Mouse (Mus musculus): ENCODE measurements at regions not wholly inside any gene's neighbourhood (a gene's known extent, or its start where the extent isn't known, plus 50 kb on each side); places are given as distances from the start of the nearest gene placed in this dataset.

DNA sequence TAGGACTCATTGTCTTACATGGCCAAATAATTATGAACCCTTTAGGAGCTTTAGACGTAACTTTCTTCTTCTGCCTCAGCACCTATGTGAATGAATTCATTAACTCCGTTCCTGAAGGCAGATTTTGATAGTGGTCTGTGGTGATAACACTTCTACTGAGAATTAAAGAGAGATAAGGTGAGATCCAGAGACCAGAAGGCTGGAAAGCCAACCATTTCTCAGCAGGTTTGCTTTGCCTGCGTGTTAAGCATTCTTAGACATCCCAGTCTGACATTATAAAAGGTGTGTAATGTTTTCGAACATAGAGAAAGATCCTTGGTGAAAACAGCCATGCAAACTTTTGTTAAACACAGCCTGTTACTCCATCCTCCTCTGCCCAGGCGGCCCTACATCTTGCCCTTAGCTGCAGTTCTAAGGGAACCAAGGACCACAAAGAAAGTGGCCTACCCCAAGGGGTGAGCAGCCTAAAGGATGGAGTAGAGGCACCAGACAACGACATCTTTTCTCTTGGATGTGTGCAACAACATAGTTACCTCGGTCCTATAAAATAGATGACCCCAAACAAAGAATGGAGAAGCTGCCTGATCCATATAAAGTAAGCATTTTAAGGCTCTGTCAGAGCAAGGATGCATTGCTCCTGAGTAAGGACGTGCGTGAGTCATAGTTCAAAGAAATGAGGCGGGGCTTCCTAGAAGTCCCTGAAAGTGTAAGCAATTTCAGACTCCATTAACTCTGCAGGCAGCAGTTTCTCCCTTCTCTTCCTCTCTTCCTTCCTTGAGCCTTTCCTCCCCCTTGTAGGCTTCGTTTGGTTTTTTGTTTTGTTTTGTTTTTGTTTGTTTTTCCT is 55.1 kb upstream of the Xpr1 start:
- no peak for DNase-seq (ENCODE audit: low read depth, low spot score)

DNA sequence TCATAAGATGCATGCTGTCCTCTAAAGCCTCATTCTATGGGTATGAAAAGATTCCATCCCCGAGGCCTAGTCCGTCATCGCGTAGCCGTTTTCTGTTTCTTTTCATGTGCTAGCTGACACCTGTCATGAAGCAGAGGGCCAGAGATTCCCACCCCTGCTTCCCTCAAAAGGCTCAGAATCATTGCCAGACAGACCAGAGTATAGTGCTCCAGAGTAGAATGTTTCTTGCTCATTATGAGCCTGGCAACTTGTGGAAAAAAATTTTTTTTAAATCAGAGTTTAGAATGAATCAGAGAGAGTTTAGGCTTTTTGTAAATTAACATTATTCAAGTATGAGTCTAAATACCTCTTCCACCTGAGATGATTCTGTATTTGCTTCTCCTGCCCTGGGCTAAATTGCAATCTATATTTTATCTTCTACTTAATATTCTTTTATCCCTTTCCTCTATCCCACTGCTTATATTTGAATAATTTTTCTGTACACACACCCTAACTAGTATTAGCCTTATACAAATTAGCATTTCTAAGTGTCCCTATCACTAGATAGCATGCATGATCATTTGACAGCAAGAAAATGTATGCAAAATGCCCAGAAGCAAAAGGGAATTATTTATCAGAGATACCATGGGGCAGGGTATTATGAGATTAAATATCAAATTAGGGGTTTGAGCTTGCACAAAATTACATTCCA is 55.9 kb upstream of the Xpr1 start:
- no peak for DNase-seq (ENCODE audit: low read depth, low spot score)

DNA sequence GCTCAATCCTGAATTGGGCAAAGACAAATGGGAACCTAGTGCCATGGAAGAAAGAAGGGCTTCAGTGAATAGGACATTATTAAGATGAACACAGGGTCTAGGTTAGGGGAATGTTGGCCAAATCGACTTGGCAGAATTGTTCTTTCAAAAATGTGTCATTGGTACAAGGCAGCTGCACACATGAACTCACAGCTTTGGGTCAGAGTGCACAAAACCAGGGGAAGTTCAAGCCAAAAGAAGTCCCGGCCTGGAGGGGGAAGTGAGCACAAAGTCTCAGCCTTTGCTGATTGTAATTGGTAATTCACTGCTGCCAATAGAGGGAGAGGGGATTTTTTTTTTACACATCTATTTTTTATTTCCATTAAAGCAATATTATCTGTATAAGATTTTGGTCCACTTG is 57.8 kb upstream of the Xpr1 start:
- no peak for DNase-seq (ENCODE audit: low read depth, low spot score)

DNA sequence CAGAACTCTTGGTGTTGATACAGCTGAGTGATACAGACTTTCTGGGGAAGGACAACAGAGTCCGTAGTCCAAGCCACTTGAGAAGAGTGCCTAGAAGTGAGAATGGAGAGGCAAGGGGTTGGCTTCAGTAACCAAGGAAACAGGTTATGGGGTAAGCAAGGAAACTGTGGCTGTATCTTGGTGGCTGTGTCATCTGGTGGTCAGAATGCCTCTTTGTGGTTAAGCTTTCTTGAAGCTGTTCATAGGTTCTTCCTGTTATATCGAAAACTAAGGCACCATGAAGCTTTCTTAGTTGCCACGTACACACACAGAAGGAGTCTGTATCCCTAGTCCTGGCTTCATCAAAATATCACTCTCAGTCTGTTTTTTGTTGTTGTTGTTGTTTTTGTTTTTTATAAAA is 59.0 kb upstream of the Xpr1 start:
- DNase-seq (ENCODE audit: low read depth, low spot score), result peak; percentile 67

DNA sequence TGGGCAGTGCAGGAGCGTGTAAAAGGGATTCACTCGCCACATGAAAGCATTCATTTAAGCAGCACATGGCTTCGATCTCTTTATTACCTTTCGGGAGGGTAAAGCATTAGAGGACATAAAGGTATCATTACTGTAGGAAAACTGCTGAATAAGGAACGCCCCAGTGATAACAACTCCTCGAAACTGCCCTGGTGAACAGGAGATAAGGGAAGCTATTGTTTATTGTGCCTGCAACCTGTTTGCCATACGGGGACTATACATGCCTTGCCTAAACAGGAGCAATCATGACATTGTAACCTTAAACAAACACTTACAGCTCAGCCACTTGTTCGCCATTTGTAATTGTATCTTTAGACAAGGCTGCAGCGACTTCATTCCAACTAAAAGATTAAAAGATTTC is 64.9 kb upstream of the Xpr1 start:
- no peak for DNase-seq (ENCODE audit: low read depth, low spot score)

DNA sequence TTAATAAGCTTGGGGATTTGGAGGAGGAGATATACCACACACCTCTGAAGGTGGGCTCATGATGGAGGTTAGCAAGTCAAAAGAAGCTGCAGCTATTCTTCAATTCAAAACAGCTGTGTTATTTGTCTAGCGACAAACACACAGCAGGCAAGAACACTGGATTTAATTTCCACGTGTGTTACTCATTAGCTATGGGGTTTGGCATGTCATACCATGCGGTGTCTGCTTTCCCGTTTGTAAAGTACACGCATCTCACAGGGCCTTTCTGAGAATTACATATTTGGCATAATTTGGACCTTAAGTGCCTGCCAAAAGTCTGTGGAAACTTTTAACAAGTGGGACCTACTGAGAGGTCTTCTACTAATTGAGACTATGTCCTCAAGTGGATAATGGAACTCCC is 65.5 kb upstream of the Xpr1 start:
- DNase-seq (ENCODE audit: low read depth, low spot score), result no peak

DNA sequence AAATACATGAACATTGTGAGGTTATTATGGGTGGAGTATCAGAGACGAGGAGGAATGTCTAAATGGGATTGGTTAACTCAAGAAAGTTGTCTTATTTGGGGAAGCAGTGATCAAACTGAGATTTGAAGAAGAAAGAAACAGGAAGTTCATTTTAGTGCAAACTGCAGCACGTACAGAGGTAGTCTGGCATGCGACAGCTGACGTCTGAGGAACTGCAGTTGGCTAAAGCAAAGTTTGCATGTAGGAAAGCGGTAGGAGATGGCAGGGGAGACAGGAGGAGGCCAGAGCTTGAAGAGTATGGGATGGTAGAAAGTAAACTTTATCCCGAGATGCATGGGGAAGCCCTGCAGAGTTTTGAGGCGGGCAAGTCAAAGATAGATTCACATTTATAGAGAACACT is 66.5 kb upstream of the Xpr1 start:
- DNase-seq (ENCODE audit: low read depth, low spot score), result no peak

DNA sequence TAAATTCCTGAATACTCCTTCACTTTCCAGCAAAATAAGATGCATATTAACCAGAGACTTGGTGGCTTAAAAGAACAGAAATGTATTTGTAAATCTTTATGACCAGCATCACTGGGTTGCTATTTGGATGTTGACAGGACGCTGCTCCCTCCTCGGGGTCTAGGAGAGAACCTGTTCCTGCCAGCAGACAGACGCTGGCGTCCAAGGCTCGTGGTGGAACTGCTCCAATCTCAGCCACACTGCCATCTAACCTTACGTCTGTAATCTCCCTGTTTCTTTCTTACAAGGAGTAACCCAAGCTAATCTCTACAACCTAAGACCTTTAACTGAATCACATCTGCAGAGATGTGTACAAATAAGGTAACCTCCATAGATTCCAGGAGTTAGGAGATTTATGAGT is 70.1 kb upstream of the Acbd6 start:
- no peak for DNase-seq (ENCODE audit: low read depth, low spot score)

DNA sequence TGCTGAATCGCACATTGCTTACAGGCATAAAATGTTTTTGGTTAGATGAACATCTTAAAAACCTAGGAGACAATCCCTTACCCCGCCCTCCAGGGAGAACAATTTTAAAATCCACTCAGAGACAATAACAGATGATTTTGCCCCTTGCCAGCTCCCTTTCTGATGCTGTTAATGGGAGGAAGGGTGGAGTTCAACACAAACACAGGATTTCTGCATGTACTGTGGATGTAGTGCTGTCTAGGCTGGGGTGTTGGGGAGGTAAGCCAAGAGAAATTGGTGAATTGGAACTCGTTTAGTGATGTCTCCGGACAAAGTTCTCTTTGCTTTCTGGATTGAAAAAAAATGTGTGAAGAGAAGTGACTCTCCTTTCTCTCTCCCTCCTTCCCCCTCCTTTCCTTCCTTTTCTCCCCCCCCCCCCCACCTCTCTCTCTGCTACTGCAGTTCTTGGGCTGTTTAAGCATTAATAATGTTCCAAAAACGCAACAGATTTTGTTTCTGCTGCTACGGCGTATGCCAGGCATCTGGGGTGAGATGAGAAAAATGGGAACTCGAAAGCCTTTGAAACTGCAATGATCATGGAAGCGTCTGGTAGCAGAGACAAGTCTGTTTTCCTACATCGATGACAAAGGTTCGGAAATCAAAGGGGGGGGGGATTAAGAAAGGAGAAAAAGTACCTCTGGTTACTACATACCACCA is 68.8 kb upstream of the Acbd6 start:
- no peak for DNase-seq (ENCODE audit: low read depth, low spot score)

DNA sequence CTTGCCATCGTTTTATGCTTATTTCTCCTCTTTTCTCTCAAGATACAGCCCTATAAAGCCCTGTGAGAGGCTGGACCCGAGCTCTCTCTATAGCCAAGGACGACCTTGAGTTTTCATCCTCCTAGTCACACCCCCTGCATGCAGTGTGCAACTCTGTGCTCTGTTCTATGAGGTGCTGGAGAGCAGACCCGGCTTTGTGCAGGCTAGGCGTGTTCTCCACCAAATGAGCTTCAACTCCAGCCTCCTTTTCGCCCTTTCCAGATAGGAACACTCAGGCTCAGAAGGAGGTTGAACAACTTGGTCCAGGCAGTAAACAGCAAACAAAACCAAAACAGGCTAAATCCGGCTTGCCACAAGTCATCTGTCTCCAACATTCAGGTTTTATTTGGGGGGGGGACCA is 67.8 kb upstream of the Acbd6 start:
- DNase-seq (ENCODE audit: low read depth, low spot score), result no peak

DNA sequence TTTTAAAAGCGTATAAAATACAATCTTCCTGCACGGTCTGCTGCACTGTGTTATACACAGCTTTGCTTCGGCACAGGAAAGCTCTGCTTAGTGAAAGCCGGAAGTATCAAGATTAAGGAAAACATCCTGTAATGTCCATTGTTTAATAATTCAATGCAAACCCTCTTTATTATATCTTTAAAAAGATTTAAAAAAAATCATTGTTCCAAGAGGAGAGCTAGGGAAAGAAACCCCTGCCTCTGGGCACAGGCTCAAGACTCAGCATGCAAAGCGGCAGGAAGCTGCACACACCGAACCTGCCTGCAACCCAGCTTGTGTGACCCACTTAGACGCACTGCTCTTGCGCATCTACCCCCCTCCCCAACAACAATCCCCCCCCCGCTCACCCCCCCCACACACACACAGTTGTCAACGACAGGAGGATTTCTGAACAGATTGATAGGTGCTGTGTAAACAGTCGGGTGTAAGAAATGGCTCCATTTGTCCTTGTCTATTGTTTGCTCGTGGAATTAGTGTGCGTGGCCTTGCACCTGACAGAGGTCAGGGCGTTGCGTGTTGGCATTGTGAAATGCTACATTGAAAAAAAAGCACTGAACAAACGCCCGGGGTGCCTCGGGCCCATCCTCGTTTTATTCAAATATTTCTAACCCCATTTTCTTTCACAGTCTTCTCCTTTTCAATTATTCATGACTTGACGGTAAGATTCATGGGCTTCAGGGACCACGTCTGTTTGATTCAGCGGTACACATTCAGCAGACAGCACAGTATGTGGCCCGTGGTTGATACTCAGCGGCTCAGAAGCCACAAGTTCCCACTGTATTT is 66.5 kb upstream of the Acbd6 start:
- no peak for DNase-seq (ENCODE audit: low read depth, low spot score)

DNA sequence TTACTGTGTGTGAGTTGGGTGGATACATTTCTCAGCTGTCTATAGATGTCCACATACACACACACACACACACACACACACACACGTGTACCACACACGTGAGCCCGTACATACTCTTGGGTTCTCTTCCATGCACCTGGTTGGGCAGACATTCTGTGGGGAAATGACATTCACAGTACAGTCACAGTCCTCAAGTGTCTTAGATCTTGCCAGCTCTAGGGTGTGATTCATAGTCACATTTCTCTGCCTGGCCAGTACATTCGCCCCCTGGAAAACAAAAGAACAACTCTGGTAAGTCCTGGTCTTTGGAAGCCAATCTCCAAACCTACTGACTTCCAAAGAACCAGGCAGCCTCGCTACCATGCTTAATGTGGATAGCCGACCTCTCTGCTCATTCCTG is 64.6 kb upstream of the Acbd6 start:
- no peak for DNase-seq (ENCODE audit: low read depth, low spot score)

DNA sequence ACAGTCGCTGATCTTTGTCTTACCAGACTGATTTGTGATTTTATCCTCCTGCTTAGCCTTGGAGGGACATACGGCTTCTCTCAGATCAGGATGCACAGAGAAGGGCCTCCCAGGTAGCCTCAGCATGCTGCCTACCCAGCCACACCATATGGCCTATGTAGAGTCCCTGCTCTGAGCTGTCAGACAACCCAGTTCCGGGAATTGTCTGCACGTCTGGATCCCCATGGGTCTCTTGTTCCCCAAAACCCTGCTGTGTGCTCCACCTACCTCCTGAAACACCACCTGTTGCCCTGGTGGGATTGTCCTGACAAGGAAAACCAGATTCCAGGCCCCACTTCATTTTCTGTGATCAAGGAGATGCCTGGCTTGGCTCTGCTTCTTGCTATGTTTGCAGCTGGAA is 64.1 kb upstream of the Acbd6 start:
- no peak for DNase-seq (ENCODE audit: low read depth, low spot score)

DNA sequence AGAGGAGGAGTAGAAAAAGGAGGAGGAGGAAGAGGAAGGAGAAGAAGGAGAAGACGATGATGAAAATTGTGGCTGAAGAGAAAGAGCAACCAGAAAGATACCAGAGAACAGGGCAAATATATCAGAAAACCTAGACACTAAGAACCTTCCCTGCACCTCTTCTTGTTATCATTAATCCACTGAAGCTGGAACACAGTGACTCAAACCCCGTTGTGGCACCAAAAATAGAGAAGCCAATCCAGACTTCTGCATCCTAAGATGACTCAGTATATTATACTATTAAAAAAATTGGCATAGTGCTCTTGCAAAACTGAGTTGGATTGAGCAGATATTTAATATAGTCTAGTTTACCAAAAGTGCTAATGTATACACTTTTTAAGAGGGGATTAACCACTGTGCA is 63.6 kb upstream of the Acbd6 start:
- DNase-seq (ENCODE audit: low read depth, low spot score), result no peak

DNA sequence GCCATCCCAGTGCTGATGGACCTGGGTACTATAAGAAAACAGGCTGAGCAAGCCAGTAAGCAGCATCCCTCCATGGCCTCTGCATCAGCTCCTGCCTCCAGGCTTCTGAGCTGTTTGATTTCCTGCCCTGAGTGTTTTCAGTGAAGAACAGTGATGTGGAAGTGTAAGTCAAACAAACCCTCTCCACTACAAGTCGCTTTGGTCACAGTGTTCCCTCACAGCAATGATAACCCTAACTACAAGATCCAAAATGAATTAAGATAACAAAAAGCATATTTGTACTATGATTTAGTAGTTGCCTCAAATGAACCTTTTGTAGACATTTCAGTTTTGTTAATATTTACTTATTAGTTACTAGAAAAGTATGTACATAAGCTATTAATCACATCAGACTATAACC is 58.2 kb upstream of the Acbd6 start:
- no peak for DNase-seq (ENCODE audit: low read depth, low spot score)

DNA sequence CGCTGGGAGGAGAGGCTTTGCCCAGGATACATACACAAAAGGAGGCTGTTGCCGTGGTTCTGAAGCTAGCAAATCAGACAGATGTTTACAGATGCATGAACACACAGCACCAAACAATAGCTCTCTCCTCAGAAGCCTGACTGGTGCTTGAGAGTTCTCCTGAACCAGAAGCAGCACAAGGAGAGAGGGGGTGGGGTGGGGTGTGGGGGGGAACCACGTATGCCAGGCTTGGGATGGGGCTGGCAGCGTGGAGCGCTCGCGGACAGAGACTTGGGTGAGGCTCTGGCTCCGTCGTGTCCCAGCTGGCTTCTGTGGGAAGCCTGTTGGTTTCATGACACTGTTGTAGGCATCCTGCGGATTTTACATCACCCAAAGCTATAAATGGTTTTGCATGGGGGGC is 55.1 kb upstream of the Acbd6 start:
- DNase-seq (ENCODE audit: low read depth, low spot score), result no peak

DNA sequence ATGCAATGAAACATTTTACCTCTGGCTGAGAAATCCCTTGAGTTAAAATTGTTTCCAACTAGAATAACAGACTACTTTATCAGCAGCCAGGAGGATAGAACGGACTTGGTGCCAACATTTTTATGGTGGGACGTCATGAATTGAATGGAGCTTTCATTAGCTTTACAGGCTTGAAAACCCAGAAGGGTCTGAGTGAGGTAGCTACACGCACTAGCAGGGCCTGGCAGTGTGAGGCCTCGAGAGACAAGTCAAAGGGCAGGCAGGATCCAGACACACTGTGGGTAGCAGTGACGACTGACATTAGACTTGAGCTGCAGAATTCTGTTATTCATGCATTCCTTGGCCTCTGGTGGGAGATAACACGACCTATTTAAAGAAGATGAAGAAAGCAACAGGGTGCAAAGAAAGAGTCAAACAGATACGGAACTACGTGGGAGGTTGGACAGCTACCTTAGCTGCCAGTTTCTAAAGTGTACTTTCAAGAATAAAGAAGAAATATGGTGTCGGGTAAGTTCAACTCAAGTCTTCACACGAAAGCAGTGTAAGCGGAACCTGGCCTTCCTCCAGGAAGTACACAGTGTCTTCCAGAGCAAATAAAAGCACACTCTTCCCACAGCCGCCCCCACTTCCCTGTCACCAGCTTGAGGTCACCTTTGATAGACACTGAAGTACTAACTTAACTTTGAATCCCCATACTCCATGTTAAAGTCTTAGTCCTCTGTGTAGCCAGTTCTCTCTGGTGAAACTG is 53.2 kb upstream of the Acbd6 start:
- no peak for DNase-seq (ENCODE audit: low read depth, low spot score)

DNA sequence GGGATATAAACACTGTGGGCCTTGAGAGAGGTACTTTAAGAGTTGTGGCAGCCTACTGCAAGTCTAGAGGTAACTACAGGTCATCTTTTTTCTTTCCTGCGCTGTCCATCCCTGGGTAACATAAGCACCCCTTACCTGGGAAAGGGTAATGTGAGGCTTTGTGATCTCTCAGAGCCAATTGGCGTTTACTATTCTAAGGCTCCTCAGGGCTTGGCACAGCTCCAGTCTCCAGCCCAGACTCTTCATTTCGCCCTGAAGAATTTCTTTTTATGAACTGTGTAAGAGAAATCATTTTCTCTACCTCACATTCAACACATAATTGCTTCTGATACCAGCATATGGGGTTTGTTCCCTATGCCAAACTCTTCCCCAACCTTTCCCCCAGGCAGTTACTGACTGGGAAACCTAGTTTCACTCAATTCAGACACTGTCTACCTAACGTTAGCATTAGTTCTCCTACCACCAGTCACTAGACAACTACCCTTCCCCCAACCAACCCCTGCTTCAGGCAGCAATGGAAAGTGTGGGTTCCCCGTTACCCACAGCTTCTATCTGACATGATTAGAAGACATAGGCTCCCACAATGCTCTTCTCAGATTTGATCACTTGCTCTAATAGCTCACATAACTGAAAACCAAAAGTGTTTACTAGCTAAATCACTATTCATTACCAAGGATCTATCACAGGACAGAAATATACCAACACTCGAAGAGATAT is 52.4 kb upstream of the Acbd6 start:
- DNase-seq (ENCODE audit: low read depth, low spot score), result peak; percentile 17

All from CD4-positive helper T cell, adult 2 months (primary cell).